Mouse (Mus musculus): ENCODE measurements around the gene Lman2. TPM values are rescaled to one million over a fixed set of nuclear protein-coding genes. Genes with fewer than 3 reads are reported as not detected.

Gene Lman2
- polyA plus RNA-seq, 1 experiment from 2014 or later, result 100 TPM

GRCm38 (mm10) chr13:55332331-55332730, 30.3 kb downstream of the Lman2 start:
- no peak for ATAC-seq (ENCODE audit: insufficient number of reproducible peaks, insufficient read depth, low FRiP score, low TSS enrichment)
- Histone ChIP-seq H3K4me2 (replicated peaks) (no peak overlapping the region), H3K4me3 (no peak overlapping the region), H3K4me1 (peaks cover 29% of the 10 kb centered on the region), H3K9ac (no peak overlapping the region), H3K9me3 (no peaks in the 10 kb centered on the region), H3K27ac (no peak overlapping the region), H3K27me3 (no peaks in the 10 kb centered on the region), H3K36me3 (no peaks in the 10 kb centered on the region)
- 77% methylated on average over 3 of the region's 3 CpGs for WGBS

GRCm38 (mm10) chr13:55330567-55331400, 31.8 kb downstream of the Lman2 start:
- Histone ChIP-seq H3K9me3 (no peaks in the 10 kb centered on the region), H3K4me2 (replicated peaks) (peak overlapping the region; percentile 87), H3K36me3 (peaks cover 6% of the 10 kb centered on the region), H3K4me3 (peak overlapping the region; percentile 65), H3K27me3 (no peaks in the 10 kb centered on the region), H3K9ac (peak overlapping the region; percentile 33; the same call in 1 of the 2 replicates), H3K4me1 (peaks cover 31% of the 10 kb centered on the region), H3K27ac (peak overlapping the region; percentile 95)
- no peak for ATAC-seq (ENCODE audit: insufficient number of reproducible peaks, insufficient read depth, low FRiP score, low TSS enrichment)
- WGBS, result 37% methylated on average over 14 of the region's 14 CpGs

- Histone ChIP-seq H3K36me3 (peaks cover 14% of the 10 kb centered on the region), H3K27me3 (no peaks in the 10 kb centered on the region), H3K9ac (peak within 1 kb of the TSS; percentile 74), H3K4me1 (peaks cover 31% of the 10 kb centered on the region), H3K4me3 (peak within 1 kb of the TSS; percentile 65), H3K27ac (peak within 1 kb of the TSS; percentile 95), H3K4me2 (replicated peaks) (peak within 1 kb of the TSS; percentile 87), H3K9me3 (no peaks in the 10 kb centered on the region)
- under 1% methylated on average over 82 of the region's 82 CpGs for WGBS
- ATAC-seq (ENCODE audit: insufficient number of reproducible peaks, insufficient read depth, low FRiP score, low TSS enrichment), result peak; percentile 85
These were observed 32.7 kb downstream of the Lman2 start, which contains the start of gene Mxd3 for GRCm38 (mm10) chr13:55329683-55330566. Gene Mxd3, minus strand, starts transcription at chr13:55329823.

GRCm38 (mm10) chr13:55329109-55329682, 33.4 kb downstream of the Lman2 start:
- ATAC-seq (ENCODE audit: insufficient number of reproducible peaks, insufficient read depth, low FRiP score, low TSS enrichment), result peak; percentile 19
- H3K9ac ChIP-seq, result peak overlapping the region; percentile 74
- H3K9me3 ChIP-seq, result no peaks in the 10 kb centered on the region
- peaks cover 31% of the 10 kb centered on the region for H3K4me1 ChIP-seq
- H3K27me3 ChIP-seq, result no peaks in the 10 kb centered on the region
- peak overlapping the region; percentile 87 for H3K4me2 ChIP-seq (replicated peaks)
- peak overlapping the region; percentile 95 for H3K27ac ChIP-seq
- peaks cover 19% of the 10 kb centered on the region for H3K36me3 ChIP-seq
- 2% methylated on average over 29 of the region's 29 CpGs for WGBS
- H3K4me3 ChIP-seq, result peak overlapping the region; percentile 65

- Histone ChIP-seq H3K4me1 (peaks cover 32% of the 10 kb centered on the region), H3K9me3 (no peaks in the 10 kb centered on the region), H3K27me3 (no peaks in the 10 kb centered on the region), H3K4me3 (peak overlapping the region; percentile 65), H3K9ac (peak overlapping the region; percentile 74), H3K4me2 (replicated peaks) (peak overlapping the region; percentile 87), H3K27ac (no peak overlapping the region), H3K36me3 (peaks cover 25% of the 10 kb centered on the region)
- WGBS, result 80% methylated on average over 4 of the region's 4 CpGs
- ATAC-seq (ENCODE audit: insufficient number of reproducible peaks, insufficient read depth, low FRiP score, low TSS enrichment), result no peak
These were observed 33.9 kb downstream of the Lman2 start for GRCm38 (mm10) chr13:55328641-55329040.

GRCm38 (mm10) chr13:55328171-55328570, 34.4 kb downstream of the Lman2 start:
- Histone ChIP-seq H3K4me3 (peak overlapping the region; percentile 65), H3K4me2 (replicated peaks) (peak overlapping the region; percentile 87), H3K9ac (peak overlapping the region; percentile 74), H3K27me3 (no peaks in the 10 kb centered on the region), H3K36me3 (peaks cover 29% of the 10 kb centered on the region), H3K9me3 (no peaks in the 10 kb centered on the region), H3K27ac (no peak overlapping the region), H3K4me1 (peaks cover 37% of the 10 kb centered on the region)
- no peak for ATAC-seq (ENCODE audit: insufficient number of reproducible peaks, insufficient read depth, low FRiP score, low TSS enrichment)
- WGBS, result 84% methylated on average over 6 of the region's 6 CpGs

- Histone ChIP-seq H3K9ac (no peak overlapping the region), H3K36me3 (peaks cover 29% of the 10 kb centered on the region), H3K9me3 (no peaks in the 10 kb centered on the region), H3K4me3 (peak overlapping the region; percentile 65), H3K4me1 (peaks cover 42% of the 10 kb centered on the region), H3K27me3 (no peaks in the 10 kb centered on the region), H3K27ac (no peak overlapping the region), H3K4me2 (replicated peaks) (peak overlapping the region; percentile 87)
- no peak for ATAC-seq (ENCODE audit: insufficient number of reproducible peaks, insufficient read depth, low FRiP score, low TSS enrichment)
- 63% methylated on average over 7 of the region's 8 CpGs for WGBS
These were observed 35.0 kb downstream of the Lman2 start for GRCm38 (mm10) chr13:55327633-55328032.

GRCm38 (mm10) chr13:55327169-55327568, 35.4 kb downstream of the Lman2 start:
- 0 out of 2 replicates have a peak overlapping the region, but pooled peaks have one; percentile 4 for H3K27ac ChIP-seq
- H3K9ac ChIP-seq, result 0 out of 2 replicates have a peak overlapping the region, but pooled peaks have one; percentile 2
- no peaks in the 10 kb centered on the region for H3K27me3 ChIP-seq
- WGBS, result 59% methylated on average over 4 of the region's 4 CpGs
- H3K36me3 ChIP-seq, result peaks cover 29% of the 10 kb centered on the region
- no peaks in the 10 kb centered on the region for H3K9me3 ChIP-seq
- peaks cover 42% of the 10 kb centered on the region for H3K4me1 ChIP-seq
- no peak overlapping the region for H3K4me3 ChIP-seq
- no peak for ATAC-seq (ENCODE audit: insufficient number of reproducible peaks, insufficient read depth, low FRiP score, low TSS enrichment)
- H3K4me2 ChIP-seq (replicated peaks), result no peak overlapping the region

- Histone ChIP-seq H3K27ac (no peak overlapping the region), H3K36me3 (peaks cover 30% of the 10 kb centered on the region), H3K27me3 (no peaks in the 10 kb centered on the region), H3K4me3 (no peak overlapping the region), H3K9ac (no peak overlapping the region), H3K4me1 (peaks cover 44% of the 10 kb centered on the region), H3K4me2 (replicated peaks) (no peak overlapping the region), H3K9me3 (no peaks in the 10 kb centered on the region)
- 87% methylated on average over 11 of the region's 11 CpGs for WGBS
- no peak for ATAC-seq (ENCODE audit: insufficient number of reproducible peaks, insufficient read depth, low FRiP score, low TSS enrichment)
These were observed 37.0 kb downstream of the Lman2 start for GRCm38 (mm10) chr13:55325596-55325995.

- H3K9me3 ChIP-seq, result no peaks in the 10 kb centered on the region
- peaks cover 61% of the 10 kb centered on the region for H3K36me3 ChIP-seq
- H3K4me3 ChIP-seq, result peak overlapping the region; percentile 96
- no peaks in the 10 kb centered on the region for H3K27me3 ChIP-seq
- peak overlapping the region; percentile 93 for H3K9ac ChIP-seq
- H3K4me2 ChIP-seq (replicated peaks), result peak overlapping the region; percentile 89
- WGBS, result 1% methylated on average over 31 of the region's 31 CpGs
- peaks cover 20% of the 10 kb centered on the region for H3K4me1 ChIP-seq
- no peak for ATAC-seq (ENCODE audit: insufficient number of reproducible peaks, insufficient read depth, low FRiP score, low TSS enrichment)
- H3K27ac ChIP-seq, result peak overlapping the region; percentile 76
These were observed 40.3 kb downstream of the Lman2 start for GRCm38 (mm10) chr13:55322130-55322825.
